Mouse (Mus musculus): ENCODE results near the gene Pi16. TPM values are rescaled to one million over a fixed set of nuclear protein-coding genes. Genes with fewer than 3 reads are reported as not detected.

The Pi16 gene
- polyA plus RNA-seq, 1 experiment from 2014 or later = 2.4 TPM

- Histone ChIP-seq H3K27me3 (no peaks in the 10 kb centered on the region), H3K4me3 (no peak overlapping the region), H3K9ac (no peak overlapping the region), H3K36me3 (peaks cover 6% of the 10 kb centered on the region), H3K4me2 (peak overlapping the region; percentile 22), H3K4me1 (peaks cover 32% of the 10 kb centered on the region), H3K9me3 (no peaks in the 10 kb centered on the region), H3K27ac (peak overlapping the region; percentile 32; the same call in 1 of the 2 replicates)
- WGBS = 14% methylated on average over 15 of the region's 15 CpGs
- ATAC-seq (ENCODE audit: borderline replicate concordance, extremely low read depth, low FRiP score, low TSS enrichment) = 0 out of 2 replicates have a peak, but pooled peaks have one; percentile 36
Measured at GRCm38 (mm10) chr17:29305058-29305806, 12.2 kb upstream of the Pi16 start.

- peaks cover 32% of the 10 kb centered on the region for H3K4me1 ChIP-seq
- ATAC-seq (ENCODE audit: borderline replicate concordance, extremely low read depth, low FRiP score, low TSS enrichment) = no peak
- H3K36me3 ChIP-seq = peaks cover 1% of the 10 kb centered on the region
- no peak overlapping the region for H3K4me3 ChIP-seq
- no peaks in the 10 kb centered on the region for H3K9me3 ChIP-seq
- 48% methylated on average over 7 of the region's 7 CpGs for WGBS
- H3K27me3 ChIP-seq = no peaks in the 10 kb centered on the region
- no peak overlapping the region for H3K27ac ChIP-seq
- H3K9ac ChIP-seq = no peak overlapping the region
- H3K4me2 ChIP-seq = no peak overlapping the region
Measured at GRCm38 (mm10) chr17:29305871-29306270, 11.6 kb upstream of the Pi16 start.

DNA sequence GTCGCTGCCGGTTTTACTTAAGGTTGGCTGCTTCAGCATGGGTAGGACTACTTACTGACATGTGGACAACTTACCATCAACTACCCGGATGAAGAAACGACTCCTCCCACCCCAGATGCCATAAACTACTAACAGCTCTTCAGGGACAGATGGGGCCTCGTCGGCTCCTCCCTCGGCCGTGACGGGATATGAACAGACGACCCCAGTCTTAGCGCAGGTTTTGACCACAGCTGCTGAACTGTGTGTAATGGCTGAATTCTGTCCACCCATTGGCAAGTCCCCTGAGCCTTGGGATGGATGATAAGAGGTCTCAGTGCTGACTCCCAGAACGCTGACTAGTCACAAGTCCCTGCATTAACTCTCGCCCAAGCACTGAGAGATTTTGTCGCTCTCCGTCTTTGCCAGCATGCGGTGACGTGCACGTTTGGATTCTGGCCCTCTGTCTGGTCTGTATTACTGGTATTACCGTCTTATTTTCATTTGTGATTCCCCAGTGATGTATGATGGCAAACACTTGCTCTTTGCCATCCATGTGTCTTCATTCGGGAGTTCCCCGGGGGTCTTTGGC is 7.3 kb upstream of the Pi16 start:
- Histone ChIP-seq H3K4me3 (no peak overlapping the region), H3K4me1 (peaks cover 15% of the 10 kb centered on the region), H3K9me3 (0 out of 2 replicates have a peak, but pooled peaks cover 5% of the 10 kb centered on the region), H3K27me3 (no peaks in the 10 kb centered on the region), H3K4me2 (no peak overlapping the region), H3K27ac (no peak overlapping the region), H3K9ac (no peak overlapping the region), H3K36me3 (no peaks in the 10 kb centered on the region)
- no peak for ATAC-seq (ENCODE audit: borderline replicate concordance, extremely low read depth, low FRiP score, low TSS enrichment)
- WGBS = 69% methylated on average over 21 of the region's 21 CpGs

DNA sequence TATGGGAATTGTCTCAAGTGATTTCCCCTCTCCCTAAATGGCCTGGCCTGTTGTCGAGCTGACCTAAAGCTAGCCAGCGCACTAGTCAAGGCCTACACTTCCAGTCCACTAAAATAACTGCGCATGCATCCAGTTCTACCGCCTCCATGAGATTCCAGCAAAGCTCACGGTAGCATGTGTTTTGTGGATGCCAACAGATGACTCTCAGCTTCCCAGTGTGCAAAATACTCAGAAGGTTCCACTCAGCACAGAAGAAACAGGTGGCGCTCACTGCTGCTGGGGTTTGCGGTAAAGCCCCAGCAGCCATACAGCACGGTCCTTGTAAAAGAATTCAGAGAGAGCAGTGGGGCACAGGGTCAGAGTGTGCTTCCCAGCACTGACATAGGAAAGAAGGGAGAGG is 5.9 kb upstream of the Pi16 start:
- Histone ChIP-seq H3K27ac (no peak overlapping the region), H3K4me3 (no peak overlapping the region), H3K9ac (no peak overlapping the region), H3K27me3 (no peaks in the 10 kb centered on the region), H3K36me3 (no peaks in the 10 kb centered on the region), H3K4me2 (no peak overlapping the region), H3K9me3 (0 out of 2 replicates have a peak, but pooled peaks cover 5% of the 10 kb centered on the region), H3K4me1 (0 out of 2 replicates have a peak, but pooled peaks cover 5% of the 10 kb centered on the region)
- ATAC-seq (ENCODE audit: borderline replicate concordance, extremely low read depth, low FRiP score, low TSS enrichment) = no peak
- WGBS = 86% methylated on average over 8 of the region's 8 CpGs

- H3K4me1 ChIP-seq = 0 out of 2 replicates have a peak, but pooled peaks cover 2% of the 10 kb centered on the region
- H3K27me3 ChIP-seq = no peaks in the 10 kb centered on the region
- H3K4me3 ChIP-seq = no peak overlapping the region
- no peaks in the 10 kb centered on the region for H3K36me3 ChIP-seq
- 0 out of 2 replicates have a peak, but pooled peaks cover 5% of the 10 kb centered on the region for H3K9me3 ChIP-seq
- H3K9ac ChIP-seq = no peak overlapping the region
- WGBS = 91% methylated on average over 2 of the region's 2 CpGs
- no peak for ATAC-seq (ENCODE audit: borderline replicate concordance, extremely low read depth, low FRiP score, low TSS enrichment)
- no peak overlapping the region for H3K27ac ChIP-seq
- no peak overlapping the region for H3K4me2 ChIP-seq
Measured at GRCm38 (mm10) chr17:29312082-29312481, 5.4 kb upstream of the Pi16 start.

GRCm38 (mm10) chr17:29313300-29313699 is 4.2 kb upstream of the Pi16 start:
- ATAC-seq (ENCODE audit: borderline replicate concordance, extremely low read depth, low FRiP score, low TSS enrichment) = no peak
- 0 out of 2 replicates have a peak, but pooled peaks cover 5% of the 10 kb centered on the region for H3K9me3 ChIP-seq
- H3K27me3 ChIP-seq = no peaks in the 10 kb centered on the region
- no peaks in the 10 kb centered on the region for H3K4me1 ChIP-seq
- H3K4me3 ChIP-seq = no peak overlapping the region
- no peaks in the 10 kb centered on the region for H3K36me3 ChIP-seq
- H3K9ac ChIP-seq = no peak overlapping the region
- no peak overlapping the region for H3K27ac ChIP-seq
- H3K4me2 ChIP-seq = no peak overlapping the region

- no peak for ATAC-seq (ENCODE audit: borderline replicate concordance, extremely low read depth, low FRiP score, low TSS enrichment)
- Histone ChIP-seq H3K27ac (peak overlapping the region; percentile 11; the same call in 1 of the 2 replicates), H3K9ac (no peak overlapping the region)
Measured at GRCm38 (mm10) chr17:29315672-29316465, 1.6 kb upstream of the Pi16 start.

GRCm38 (mm10) chr17:29316891-29317290 is 589 bp upstream of the Pi16 start:
- no peak for ATAC-seq (ENCODE audit: borderline replicate concordance, extremely low read depth, low FRiP score, low TSS enrichment)
- 57% methylated on average over 3 of the region's 3 CpGs for WGBS

More at GRCm38 (mm10) chr17:29315672-29316465, 1.6 kb upstream of the Pi16 start:
- H3K4me3 ChIP-seq = no peak overlapping the region
- H3K27me3 ChIP-seq = peaks cover 9% of the 10 kb centered on the region; the same call in 1 of the 2 replicates
- H3K4me2 ChIP-seq = no peak overlapping the region
- 0 out of 2 replicates have a peak, but pooled peaks cover 5% of the 10 kb centered on the region for H3K9me3 ChIP-seq
- H3K4me1 ChIP-seq = 0 out of 2 replicates have a peak, but pooled peaks cover 5% of the 10 kb centered on the region
- 46% methylated on average over 9 of the region's 9 CpGs for WGBS
- H3K36me3 ChIP-seq = no peaks in the 10 kb centered on the region

GRCm38 (mm10) chr17:29318731-29319250 is 1.3 kb downstream of the Pi16 start:
- ATAC-seq (ENCODE audit: borderline replicate concordance, extremely low read depth, low FRiP score, low TSS enrichment) = no peak
- Histone ChIP-seq H3K4me2 (no peak overlapping the region), H3K27me3 (peaks cover 30% of the 10 kb centered on the region), H3K4me1 (0 out of 2 replicates have a peak, but pooled peaks cover 5% of the 10 kb centered on the region), H3K9ac (no peak overlapping the region), H3K9me3 (no peaks in the 10 kb centered on the region), H3K4me3 (no peak overlapping the region), H3K27ac (no peak overlapping the region), H3K36me3 (no peaks in the 10 kb centered on the region)
- WGBS = 52% methylated on average over 6 of the region's 6 CpGs

More at GRCm38 (mm10) chr17:29316891-29317290, 589 bp upstream of the Pi16 start:
- peaks cover 19% of the 10 kb centered on the region for H3K27me3 ChIP-seq
- 0 out of 2 replicates have a peak, but pooled peaks cover 5% of the 10 kb centered on the region for H3K4me1 ChIP-seq
- no peak overlapping the region for H3K4me2 ChIP-seq
- H3K4me3 ChIP-seq = no peak overlapping the region
- 0 out of 2 replicates have a peak, but pooled peaks cover 5% of the 10 kb centered on the region for H3K9me3 ChIP-seq
- no peak overlapping the region for H3K27ac ChIP-seq
- no peak overlapping the region for H3K9ac ChIP-seq
- no peaks in the 10 kb centered on the region for H3K36me3 ChIP-seq

DNA sequence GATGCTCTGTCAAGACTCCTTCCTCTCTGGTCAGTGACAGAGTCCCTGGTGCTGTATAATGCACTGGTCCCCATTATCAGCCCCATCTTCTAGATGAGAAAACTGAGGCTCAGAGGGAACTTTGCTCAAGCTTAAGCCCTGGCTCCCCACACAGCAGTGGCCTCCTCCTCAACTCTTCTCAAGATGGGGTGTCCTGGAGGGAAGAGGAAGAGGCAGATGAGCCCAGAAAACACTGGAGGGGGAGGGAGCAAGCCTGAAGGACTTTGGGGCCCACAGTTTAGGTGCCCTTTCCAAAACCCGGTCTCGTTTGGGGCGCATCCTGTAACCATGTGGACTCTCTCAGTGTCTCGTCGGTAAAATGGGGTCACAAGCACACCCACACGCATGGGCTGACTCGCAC is 2.0 kb downstream of the Pi16 start:
- Histone ChIP-seq H3K9me3 (no peaks in the 10 kb centered on the region), H3K4me1 (0 out of 2 replicates have a peak, but pooled peaks cover 5% of the 10 kb centered on the region), H3K4me2 (no peak overlapping the region), H3K4me3 (no peak overlapping the region), H3K9ac (no peak overlapping the region), H3K27ac (no peak overlapping the region), H3K36me3 (no peaks in the 10 kb centered on the region), H3K27me3 (peaks cover 30% of the 10 kb centered on the region)
- 87% methylated on average over 7 of the region's 7 CpGs for WGBS
- no peak for ATAC-seq (ENCODE audit: borderline replicate concordance, extremely low read depth, low FRiP score, low TSS enrichment)

- Histone ChIP-seq H3K4me2 (no peak overlapping the region), H3K4me1 (0 out of 2 replicates have a peak, but pooled peaks cover 5% of the 10 kb centered on the region), H3K9ac (no peak overlapping the region), H3K27me3 (peaks cover 30% of the 10 kb centered on the region), H3K9me3 (no peaks in the 10 kb centered on the region), H3K36me3 (no peaks in the 10 kb centered on the region), H3K4me3 (no peak overlapping the region), H3K27ac (no peak overlapping the region)
- ATAC-seq (ENCODE audit: borderline replicate concordance, extremely low read depth, low FRiP score, low TSS enrichment) = no peak
- WGBS = 36% methylated on average over 8 of the region's 8 CpGs
Measured at GRCm38 (mm10) chr17:29319881-29320639, 2.6 kb downstream of the Pi16 start.
